Mouse (Mus musculus): ENCODE data around the gene Tox2.

Tox2 gene

DNA sequence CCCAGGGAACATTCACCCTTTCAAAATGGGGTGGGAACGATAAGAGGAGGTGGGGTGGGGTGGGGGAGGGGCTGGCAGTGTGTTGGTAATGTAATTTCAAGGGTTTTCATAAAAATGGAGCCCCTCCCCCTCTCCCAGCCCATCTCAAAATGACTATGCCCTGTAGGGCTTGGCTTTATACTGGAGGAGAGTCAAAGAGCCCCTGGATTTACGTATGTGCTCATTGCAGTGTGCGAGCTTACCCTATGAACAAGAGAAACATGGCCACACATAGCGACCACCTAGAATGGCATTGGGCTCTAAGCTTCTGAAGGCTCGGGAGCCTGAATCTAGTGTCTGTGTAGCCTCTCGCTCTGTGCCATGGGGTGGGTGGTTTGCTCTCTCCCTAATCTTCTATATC lies 51.3 kb downstream of the Tox2 start:
- no peak for DNase-seq (ENCODE audit: low spot score in 2 of 2)

DNA sequence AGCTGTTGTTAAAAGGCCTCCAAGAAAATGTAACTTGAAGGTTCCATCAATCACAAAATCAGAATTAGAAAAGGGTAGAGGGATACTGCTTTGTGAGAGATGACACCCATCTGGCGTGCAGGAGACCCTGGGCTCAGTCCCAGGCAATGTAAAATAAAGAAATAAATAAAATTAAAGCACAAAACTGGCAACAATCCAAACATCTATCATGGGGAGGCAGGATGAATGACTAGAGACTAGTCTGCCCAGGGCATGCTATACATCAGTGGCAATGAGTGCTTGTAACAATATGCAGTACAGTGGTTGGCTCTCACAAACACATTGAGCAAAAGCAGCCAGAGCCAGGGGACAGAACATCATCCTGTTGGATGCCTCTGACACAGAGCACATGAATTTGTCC lies 53.8 kb downstream of the Tox2 start:
- no peak for DNase-seq (ENCODE audit: low spot score in 2 of 2)

- no peak for DNase-seq (ENCODE audit: low spot score in 2 of 2)
Measured at GRCm38 (mm10) chr2:163261362-163262054, 58.6 kb downstream of the Tox2 start.

GRCm38 (mm10) chr2:163262055-163262420 lies 59.1 kb downstream of the Tox2 start:
- DNase-seq (ENCODE audit: low spot score in 2 of 2) = no peak

DNA sequence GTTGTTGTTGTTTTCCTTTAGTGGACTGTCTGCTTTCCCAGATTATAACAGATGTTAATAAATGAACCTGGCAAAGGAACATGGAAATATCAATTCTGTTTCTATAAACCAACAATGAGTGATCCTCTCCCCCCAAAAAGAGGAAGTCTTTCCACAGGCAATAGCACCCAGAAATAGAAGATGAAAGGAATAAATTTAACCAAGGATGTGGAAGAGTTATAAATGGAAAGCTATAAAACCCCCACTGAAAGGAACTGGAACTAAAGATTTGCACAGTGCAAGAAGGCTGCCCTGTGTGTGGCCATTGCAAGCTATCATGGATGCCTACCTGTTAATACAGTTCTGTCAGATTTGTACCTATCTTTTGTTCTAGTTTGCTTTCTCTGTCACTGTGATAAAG lies 64.2 kb downstream of the Tox2 start:
- DNase-seq (ENCODE audit: low spot score in 2 of 2) = no peak

DNA sequence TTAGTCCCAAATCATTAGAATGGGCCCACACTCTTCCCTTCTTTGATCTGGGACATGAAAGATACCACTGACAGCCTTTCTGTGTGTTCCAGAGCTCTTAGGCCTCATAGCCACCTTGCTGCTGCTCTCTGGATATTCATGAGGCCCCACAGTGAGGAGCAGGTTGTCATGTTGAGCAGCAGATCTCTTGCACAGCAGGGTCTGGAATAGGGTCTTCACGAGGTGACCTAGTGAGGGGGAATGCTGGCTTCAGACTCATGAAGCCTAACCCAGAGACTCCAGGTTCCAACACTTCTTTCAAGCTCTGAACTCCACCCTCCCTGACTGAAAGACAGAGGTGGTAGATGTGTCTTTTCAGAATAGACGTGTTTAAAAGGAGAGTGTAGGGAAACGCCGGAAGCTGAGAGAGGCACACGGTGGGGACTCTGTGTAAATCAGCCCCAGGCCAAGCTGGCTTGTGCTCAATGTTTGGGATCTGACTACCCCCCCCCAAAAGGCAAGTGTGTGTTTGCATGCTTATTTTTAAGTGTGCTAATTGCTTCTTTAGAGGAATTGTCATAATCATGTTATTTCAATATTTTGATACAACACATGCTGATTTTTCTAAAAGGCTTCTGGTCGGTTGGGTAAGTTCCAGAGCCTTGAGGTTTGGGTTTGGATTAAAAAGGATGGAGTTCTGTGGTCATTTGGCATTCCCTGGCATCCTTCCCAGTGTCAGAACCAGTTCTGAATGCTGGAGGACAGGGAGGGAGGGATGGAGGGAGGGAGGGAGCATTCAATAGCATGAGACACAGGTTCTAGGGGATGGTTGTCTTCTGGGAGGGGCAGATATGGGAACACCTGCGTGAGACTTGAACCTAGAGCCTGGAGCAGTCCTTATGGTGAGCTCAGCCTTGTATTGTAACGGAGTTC lies 68.9 kb downstream of the Tox2 start:
- no peak for DNase-seq (ENCODE audit: low spot score in 2 of 2)

DNA sequence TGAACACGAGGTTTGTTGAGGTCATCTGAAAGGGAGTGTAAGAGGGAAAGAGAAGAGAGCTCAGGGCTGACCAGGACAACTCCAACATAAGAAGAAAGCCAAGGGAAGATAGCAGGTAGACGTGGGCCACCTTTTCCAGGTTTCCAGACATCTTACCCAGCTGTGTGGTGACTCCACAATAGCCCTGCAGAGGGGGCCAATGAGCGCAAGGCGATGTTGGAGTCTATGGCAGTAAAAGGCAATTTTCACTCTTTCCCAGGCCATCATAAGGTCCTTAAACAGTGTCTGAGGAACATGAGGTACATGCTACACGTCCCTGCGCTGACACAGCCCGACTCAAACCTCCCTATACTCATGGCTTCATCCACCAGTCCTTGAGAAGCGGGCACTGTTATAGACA lies 70.9 kb downstream of the Tox2 start:
- DNase-seq (ENCODE audit: low spot score in 2 of 2) = no peak

- no peak for DNase-seq (ENCODE audit: low spot score in 2 of 2)
Measured at GRCm38 (mm10) chr2:163275986-163276385, 73.1 kb downstream of the Tox2 start.

GRCm38 (mm10) chr2:163277979-163278378 lies 75.1 kb downstream of the Tox2 start:
- no peak for DNase-seq (ENCODE audit: low spot score in 2 of 2)

DNA sequence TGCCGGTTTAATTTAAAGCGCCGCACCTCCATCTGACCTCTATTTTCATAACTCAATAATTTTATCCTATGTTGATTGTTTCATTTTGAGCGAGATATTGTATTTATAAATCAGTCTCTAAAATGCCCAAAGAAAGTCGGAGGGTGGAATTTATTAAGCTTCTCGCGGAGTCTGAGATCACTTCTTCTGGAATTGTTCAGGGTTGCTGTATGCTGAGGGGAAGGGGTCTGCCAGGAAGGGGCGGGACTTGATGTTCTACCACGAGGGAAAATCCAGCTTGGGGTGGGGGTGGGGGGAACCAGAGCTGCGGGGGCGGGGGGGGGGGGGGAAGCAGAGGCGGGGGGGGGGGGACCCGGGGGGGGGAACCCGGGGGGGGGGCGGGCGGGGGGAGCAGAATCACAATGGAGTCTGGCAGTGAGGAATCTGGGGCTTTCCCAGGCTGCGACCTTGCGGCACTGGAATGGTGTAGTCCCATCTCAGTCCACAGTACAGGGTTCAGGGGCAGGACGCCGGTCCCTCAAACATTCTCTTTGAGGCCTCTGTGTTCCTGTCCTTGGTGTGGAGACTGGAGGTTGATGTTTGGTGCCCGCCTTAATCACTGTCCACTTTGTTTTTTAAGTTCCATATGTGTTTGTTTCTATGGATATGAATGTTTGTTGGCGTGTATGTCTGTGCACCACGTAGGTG lies 77.9 kb downstream of the Tox2 start:
- no peak for DNase-seq (ENCODE audit: low spot score in 2 of 2)

DNA sequence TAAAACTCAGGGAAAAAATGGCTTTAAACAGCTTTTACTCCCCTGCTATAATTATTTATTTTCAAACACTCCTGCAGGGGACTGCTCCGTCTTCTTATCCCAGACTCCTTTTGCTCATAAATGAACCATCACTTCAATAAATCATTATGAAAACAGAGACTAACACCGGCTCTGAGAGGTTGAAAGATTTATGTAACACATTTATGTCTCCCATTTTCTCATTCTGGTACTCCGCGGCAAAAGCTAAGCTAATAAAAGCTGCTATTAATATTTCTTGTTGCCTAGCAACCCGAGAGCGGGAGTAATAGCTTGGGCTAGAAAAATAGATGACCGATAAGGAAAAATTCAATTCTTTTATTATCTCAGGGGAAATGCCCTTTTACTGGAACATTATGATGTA lies 81.9 kb downstream of the Tox2 start:
- no peak for DNase-seq (ENCODE audit: low spot score in 2 of 2)

- no peak for DNase-seq (ENCODE audit: low spot score in 2 of 2)
Measured at GRCm38 (mm10) chr2:163285335-163285734, 82.4 kb downstream of the Tox2 start.

GRCm38 (mm10) chr2:163285762-163286161 lies 82.8 kb downstream of the Tox2 start:
- DNase-seq (ENCODE audit: low spot score in 2 of 2) = no peak

- DNase-seq (ENCODE audit: low spot score in 2 of 2) = peak in 1 of 2 experiments; percentile 28
Measured at GRCm38 (mm10) chr2:163288881-163289379, 86.0 kb downstream of the Tox2 start.

DNA sequence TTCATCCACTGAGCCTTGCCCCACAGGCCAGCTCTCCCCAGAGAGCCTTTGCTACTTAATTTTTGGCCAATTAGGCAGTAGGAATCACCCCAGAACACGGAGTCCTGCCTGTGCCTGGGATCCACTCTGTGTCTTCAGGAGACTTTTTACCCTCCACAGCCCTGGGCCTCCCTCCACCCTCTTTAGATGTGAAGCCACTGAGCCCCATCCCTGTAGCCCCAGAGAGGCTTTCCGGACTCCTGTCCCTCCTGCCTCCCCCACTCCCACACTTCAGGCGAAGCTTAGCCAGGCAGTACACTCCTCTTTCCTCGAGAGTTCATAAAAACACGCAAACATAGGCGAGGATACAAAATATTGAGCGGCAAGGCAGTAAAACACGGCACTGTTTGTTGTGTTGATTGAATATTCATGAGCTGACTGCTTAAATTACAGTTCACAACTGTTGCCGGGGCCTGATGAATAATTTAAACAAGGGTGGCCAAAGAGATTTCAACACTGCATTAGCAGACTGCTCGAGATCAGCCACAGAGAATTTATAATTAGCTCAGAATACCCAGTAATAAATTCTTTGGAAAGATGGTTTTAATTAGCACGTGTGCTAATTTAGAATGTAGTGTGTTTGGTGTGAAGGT lies 94.2 kb downstream of the Tox2 start:
- DNase-seq (ENCODE audit: low spot score in 2 of 2) = no peak

- peak in 1 of 2 experiments; percentile 48 for DNase-seq (ENCODE audit: low spot score in 2 of 2)
Measured at GRCm38 (mm10) chr2:163300069-163301060, 97.4 kb downstream of the Tox2 start.

- DNase-seq (ENCODE audit: low spot score in 2 of 2) = no peak
Measured at GRCm38 (mm10) chr2:163301641-163302040, 98.7 kb downstream of the Tox2 start.

DNA sequence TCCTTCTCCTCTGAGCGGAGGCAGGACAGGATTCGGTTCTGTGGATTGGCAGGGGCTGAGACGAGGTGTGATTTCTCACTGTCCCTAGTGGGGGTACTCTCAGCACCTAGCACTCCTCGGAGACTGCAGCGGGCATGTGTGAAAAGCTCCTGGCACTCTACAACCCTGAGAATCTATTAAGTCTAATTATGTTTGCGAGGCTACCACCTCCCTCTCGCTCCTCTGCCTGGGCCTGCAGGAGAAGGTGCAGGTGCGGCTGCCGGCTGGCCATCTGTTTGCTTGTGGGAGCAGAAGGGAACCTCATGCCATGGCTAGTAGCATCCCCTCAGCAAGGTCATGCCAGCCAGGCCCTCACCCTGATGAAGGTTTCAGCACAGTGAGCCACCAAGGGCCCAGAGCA lies 100.1 kb downstream of the Tox2 start:
- DNase-seq (ENCODE audit: low spot score in 2 of 2) = peak in 1 of 2 experiments; percentile 31

DNA sequence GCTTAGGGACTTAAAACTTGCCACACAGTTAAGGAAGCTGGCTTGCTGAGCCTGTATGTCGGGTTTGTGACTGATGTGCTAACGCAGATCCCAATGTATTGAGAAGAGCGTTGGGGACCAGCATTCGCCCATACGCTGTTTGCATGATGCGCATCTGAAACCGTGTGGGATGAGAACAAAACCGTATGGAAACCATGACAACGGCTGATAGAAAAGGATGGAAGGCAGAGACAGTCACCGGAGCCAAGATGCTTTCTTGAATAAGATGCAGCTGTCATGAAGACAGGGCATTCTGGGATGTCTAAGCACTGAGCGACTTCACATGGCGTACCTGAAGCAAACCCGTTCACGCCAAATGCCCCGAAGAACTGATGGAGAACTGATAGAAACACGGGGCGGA lies 106.5 kb downstream of the Tox2 start:
- no peak for DNase-seq (ENCODE audit: low spot score in 2 of 2)

- DNase-seq (ENCODE audit: low spot score in 2 of 2) = no peak
Measured at GRCm38 (mm10) chr2:163310163-163310688, 107.3 kb downstream of the Tox2 start.
